Mouse (Mus musculus) cerebellum, postnatal 25 days (tissue): Measurements from ENCODE around the gene Vmn1r6.
"Not testable (repeated sequence)": the region's sequence is repeated elsewhere in the genome, so short reads cannot be mapped to it uniquely, and the experiment has no call there.

Experiments used
- DNase-seq, 2 experiments: peaks; one replicate each; pipeline ENCODE4 v3.0.0; 2021; ENCODE audit warnings: mixed read lengths in 2 of 2

Vmn1r6 gene

DNA sequence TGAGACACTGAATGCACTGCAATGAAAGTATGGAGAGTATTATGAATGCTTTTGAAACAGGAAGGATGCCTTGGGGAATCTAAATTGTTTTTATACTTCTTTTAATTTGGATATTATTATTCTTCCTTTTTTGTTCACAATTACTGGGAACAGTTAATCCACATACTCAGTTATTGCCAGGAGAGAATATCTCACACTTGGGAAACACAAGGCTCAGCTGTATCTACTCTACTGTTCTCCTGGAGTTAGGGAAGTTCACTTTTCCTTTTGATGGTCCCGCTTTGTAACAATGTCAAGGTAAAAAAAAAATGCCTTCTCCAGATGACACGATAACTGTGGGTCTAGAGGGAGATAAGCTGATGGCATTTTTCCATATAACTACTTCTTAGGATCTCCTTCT lies at the start of gene Vmn1r6:
Gene Vmn1r6, plus strand, starts transcription at position 301 of the 400 bp plus-strand sequence.
- DNase-seq, result no peak

DNA sequence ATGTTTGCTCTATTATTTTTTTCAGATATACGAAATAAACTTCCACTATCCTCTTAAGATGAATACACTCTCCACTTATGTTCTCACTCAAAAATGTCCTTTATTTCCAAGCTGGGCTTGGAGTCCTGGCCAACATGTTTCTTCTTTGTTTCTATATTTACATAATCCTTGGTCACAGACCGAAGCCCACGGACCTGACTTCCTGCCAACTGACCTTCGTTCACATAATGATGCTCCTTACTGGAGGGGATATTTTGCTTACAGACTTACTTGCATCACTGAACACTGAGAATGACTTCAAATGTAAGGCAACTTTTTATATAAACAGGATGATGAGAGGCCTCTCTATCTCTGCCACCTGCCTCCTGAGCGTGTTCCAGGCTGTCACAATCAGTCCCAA lies 40.6 kb upstream of the Vmn1r6 start:
- no peak for DNase-seq

DNA sequence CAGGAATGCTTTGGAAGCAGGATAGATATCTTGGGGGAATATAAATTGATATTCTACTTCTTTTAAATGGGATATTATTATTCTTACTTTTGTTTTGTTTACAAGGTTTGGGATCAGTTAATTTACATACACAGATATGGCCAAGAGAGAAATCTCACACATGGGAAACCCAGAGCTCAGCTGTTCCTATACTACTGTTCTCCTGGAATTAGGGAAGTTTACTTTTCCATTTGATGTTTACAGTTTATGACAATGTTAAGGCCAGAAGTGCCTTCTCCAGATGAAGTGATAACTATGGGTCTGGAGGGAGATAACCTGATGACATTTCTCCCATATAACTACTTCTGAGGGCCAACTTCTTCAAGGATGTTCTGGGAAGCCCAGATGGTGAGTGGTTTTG lies 27.1 kb upstream of the Vmn1r6 start, which contains the start of gene Vmn1r5:
Gene Vmn1r5, plus strand, starts transcription at position 301 of the 400 bp plus-strand sequence.
- no peak for DNase-seq

DNA sequence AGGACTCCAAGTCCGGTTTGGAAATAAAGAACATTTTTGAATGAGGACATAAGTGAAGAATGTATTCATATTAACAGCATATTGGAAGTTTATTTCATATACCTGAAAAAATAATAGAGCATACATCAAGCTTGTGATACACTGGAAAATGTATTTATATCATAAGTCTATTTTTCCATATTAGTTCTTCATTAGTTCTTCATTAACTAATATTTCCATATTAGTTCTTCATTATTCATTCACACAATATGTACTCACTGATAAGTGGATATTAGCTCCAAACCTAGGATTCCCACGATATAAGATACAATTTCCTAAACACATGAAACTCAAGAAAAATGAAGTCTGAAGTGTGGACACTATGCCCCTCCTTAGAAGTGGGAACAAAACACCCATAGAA lies 28.2 kb downstream of the Vmn1r6 start, which contains the start of gene Vmn1r7:
Gene Vmn1r7, minus strand, starts transcription at position 101 of the 400 bp plus-strand sequence.
- DNase-seq, result not testable (repeated sequence)

DNA sequence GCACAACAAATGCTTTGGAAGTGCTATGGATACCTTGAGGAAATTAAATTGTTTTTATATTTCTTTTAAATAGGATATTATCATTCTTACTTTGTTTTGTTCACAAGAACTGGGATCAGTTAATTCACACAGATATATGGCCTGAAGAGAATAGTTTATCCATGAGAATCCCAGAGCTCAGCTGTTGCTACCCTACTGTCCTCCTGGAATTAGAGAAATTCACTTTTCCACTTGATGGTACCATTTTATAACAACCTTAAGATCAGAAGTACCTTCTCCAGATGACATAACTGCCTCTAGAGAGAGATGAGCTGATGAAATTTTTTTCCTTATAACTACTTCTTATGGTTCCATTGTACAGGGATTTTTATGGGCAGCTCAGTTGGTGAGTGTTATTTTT lies 34.9 kb downstream of the Vmn1r6 start, which contains the start of gene Vmn1r8:
Gene Vmn1r8, plus strand, starts transcription at position 301 of the 400 bp plus-strand sequence.
- DNase-seq, result no peak

DNA sequence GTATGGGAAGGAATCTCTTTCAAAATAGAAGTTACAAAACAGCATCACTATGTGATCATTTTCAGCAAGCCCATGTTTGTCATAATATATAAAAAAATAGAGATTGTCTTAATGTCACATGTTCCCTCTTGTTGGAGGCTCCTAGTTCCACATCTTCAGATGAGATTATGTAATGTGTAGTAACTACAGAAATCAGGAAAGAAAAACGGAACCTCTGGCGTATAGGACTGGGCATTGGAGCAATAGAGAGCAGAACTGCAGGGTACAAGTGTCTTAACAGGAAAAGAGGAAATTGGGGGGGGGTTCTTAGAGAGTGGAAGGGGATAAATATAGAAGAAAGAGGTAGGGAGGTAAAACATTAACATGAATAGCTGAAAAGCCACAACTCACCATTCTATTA lies 37.6 kb downstream of the Vmn1r6 start:
- DNase-seq, result no peak
